Mouse (Mus musculus): ENCODE data around the gene Tenm1. TPM values are rescaled to one million over a fixed set of nuclear protein-coding genes. Genes with fewer than 3 reads are reported as not detected.

The Tenm1 gene
- total and polyA plus RNA-seq, 3 experiments = 0.16 TPM; not detected in 2

- TF ChIP-seq GATA2 (IDR thresholded peaks at IDR 0.05; ENCODE audit: borderline replicate concordance, low read depth, low read length) (no peak), POLR2AphosphoS5 (IDR thresholded peaks at IDR 0.05; ENCODE audit: insufficient replicate concordance, low read depth, low read length) (no peak), GATA1 (IDR thresholded peaks at IDR 0.05; ENCODE audit: borderline replicate concordance, low read length) (no peak), CTCF (IDR thresholded peaks at IDR 0.05; ENCODE audit: low read depth, low read length) (no peak), TAL1 (conservative IDR thresholded peaks at IDR 0.05; ENCODE audit: low read depth, low read length) (no peak)
- Histone ChIP-seq H3K27me3 (ENCODE audit: insufficient read depth, low read length) (no peaks in the 10 kb centered on the region), H3K36me3 (replicated peaks) (no peaks in the 10 kb centered on the region), H3K4me1 (ENCODE audit: insufficient read depth, low read depth, low read length) (peaks cover 2% of the 10 kb centered on the region; the same call in 1 of the 2 replicates), H3K4me3 (ENCODE audit: low read depth, low read length) (no peak overlapping the region), H3K9me3 (replicated peaks) (no peaks in the 10 kb centered on the region)
- DNase-seq (ENCODE audit: low spot score) (no peak), ATAC-seq (ENCODE audit: extremely low read depth, insufficient number of reproducible peaks, low FRiP score, poor library complexity, severe bottlenecking) (no peak)
Observed at GRCm38 (mm10) chrX:42545076-42545475, 883.9 kb downstream of the Tenm1 start.

- no peak for TF ChIP-seq GATA1 (IDR thresholded peaks at IDR 0.05; ENCODE audit: borderline replicate concordance, low read length)
- TF ChIP-seq CTCF (IDR thresholded peaks at IDR 0.05; ENCODE audit: low read depth, low read length) = no peak
- Histone ChIP-seq H3K36me3 (replicated peaks) (no peaks in the 10 kb centered on the region), H3K9me3 (replicated peaks) (no peaks in the 10 kb centered on the region), H3K4me1 (ENCODE audit: insufficient read depth, low read depth, low read length) (peaks cover 2% of the 10 kb centered on the region; the same call in 1 of the 2 replicates), H3K27me3 (ENCODE audit: insufficient read depth, low read length) (no peaks in the 10 kb centered on the region), H3K4me3 (ENCODE audit: low read depth, low read length) (no peak overlapping the region; the same call in 1 of the 2 replicates)
- ATAC-seq (ENCODE audit: extremely low read depth, insufficient number of reproducible peaks, low FRiP score, poor library complexity, severe bottlenecking) = peak; percentile 40
- DNase-seq (ENCODE audit: low spot score) = no peak
Observed at GRCm38 (mm10) chrX:42540756-42541053, 888.2 kb downstream of the Tenm1 start.

DNA sequence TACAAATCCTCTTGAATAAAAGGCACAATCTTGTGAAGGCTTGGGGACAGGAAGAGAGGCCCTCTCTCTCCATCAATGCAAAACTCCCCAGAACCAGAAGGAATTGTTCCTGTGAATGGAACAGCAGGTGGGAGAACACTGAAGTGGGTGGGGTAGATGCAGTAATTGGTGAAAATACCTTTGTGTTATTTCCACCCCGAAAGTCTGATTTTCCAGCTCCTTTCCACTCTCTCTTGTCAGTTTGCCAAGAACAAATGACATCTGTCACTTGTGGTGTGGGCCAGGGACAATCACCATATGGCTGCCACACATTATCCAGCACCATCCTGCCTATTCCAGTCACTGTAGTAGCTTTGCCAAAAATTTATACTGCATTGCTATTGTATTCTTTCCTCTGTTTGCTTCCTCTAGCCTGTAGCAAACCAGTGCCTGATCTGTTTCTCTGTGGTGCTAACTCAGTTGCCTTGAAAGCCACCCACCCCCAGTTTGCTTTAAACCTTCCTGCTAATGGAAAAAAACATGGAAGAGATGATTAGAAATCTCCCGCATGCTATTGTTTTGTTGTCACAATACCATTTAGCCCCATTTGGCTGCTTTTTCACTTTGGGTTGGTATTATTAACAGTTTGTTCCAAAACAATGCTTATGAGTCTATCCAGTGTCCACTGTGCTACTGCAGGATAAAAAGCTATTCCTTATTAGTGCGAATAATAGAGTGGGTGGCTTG is 888.7 kb downstream of the Tenm1 start:
- Histone ChIP-seq H3K36me3 (replicated peaks) (no peaks in the 10 kb centered on the region), H3K27me3 (ENCODE audit: insufficient read depth, low read length) (no peaks in the 10 kb centered on the region), H3K4me1 (ENCODE audit: insufficient read depth, low read depth, low read length) (peaks cover 2% of the 10 kb centered on the region; the same call in 1 of the 2 replicates), H3K9me3 (replicated peaks) (no peaks in the 10 kb centered on the region), H3K4me3 (ENCODE audit: low read depth, low read length) (no peak overlapping the region; the same call in 1 of the 2 replicates)
- TF ChIP-seq GATA1 (IDR thresholded peaks at IDR 0.05; ENCODE audit: borderline replicate concordance, low read length) (no peak), GATA2 (IDR thresholded peaks at IDR 0.05; ENCODE audit: borderline replicate concordance, low read depth, low read length) (no peak), POLR2AphosphoS5 (IDR thresholded peaks at IDR 0.05; ENCODE audit: insufficient replicate concordance, low read depth, low read length) (no peak), CTCF (IDR thresholded peaks at IDR 0.05; ENCODE audit: low read depth, low read length) (no peak), TAL1 (conservative IDR thresholded peaks at IDR 0.05; ENCODE audit: low read depth, low read length) (no peak)
- ATAC-seq (ENCODE audit: extremely low read depth, insufficient number of reproducible peaks, low FRiP score, poor library complexity, severe bottlenecking) (no peak), DNase-seq (ENCODE audit: low spot score) (no peak)

GRCm38 (mm10) chrX:42530703-42531102 is 898.2 kb downstream of the Tenm1 start:
- H3K4me1 ChIP-seq (ENCODE audit: insufficient read depth, low read depth, low read length) = no peaks in the 10 kb centered on the region
- no peak for ATAC-seq (ENCODE audit: extremely low read depth, insufficient number of reproducible peaks, low FRiP score, poor library complexity, severe bottlenecking)
- no peaks in the 10 kb centered on the region for H3K9me3 ChIP-seq (replicated peaks)
- no peak for DNase-seq (ENCODE audit: low spot score)
- H3K27me3 ChIP-seq (ENCODE audit: insufficient read depth, low read length) = no peaks in the 10 kb centered on the region
- no peak overlapping the region for H3K4me3 ChIP-seq (ENCODE audit: low read depth, low read length)
- TF ChIP-seq GATA1 (IDR thresholded peaks at IDR 0.05; ENCODE audit: borderline replicate concordance, low read length) (no peak), CTCF (IDR thresholded peaks at IDR 0.05; ENCODE audit: low read depth, low read length) (no peak), TAL1 (conservative IDR thresholded peaks at IDR 0.05; ENCODE audit: low read depth, low read length) (no peak), GATA2 (IDR thresholded peaks at IDR 0.05; ENCODE audit: borderline replicate concordance, low read depth, low read length) (no peak), POLR2AphosphoS5 (IDR thresholded peaks at IDR 0.05; ENCODE audit: insufficient replicate concordance, low read depth, low read length) (no peak)
- no peaks in the 10 kb centered on the region for H3K36me3 ChIP-seq (replicated peaks)

DNA sequence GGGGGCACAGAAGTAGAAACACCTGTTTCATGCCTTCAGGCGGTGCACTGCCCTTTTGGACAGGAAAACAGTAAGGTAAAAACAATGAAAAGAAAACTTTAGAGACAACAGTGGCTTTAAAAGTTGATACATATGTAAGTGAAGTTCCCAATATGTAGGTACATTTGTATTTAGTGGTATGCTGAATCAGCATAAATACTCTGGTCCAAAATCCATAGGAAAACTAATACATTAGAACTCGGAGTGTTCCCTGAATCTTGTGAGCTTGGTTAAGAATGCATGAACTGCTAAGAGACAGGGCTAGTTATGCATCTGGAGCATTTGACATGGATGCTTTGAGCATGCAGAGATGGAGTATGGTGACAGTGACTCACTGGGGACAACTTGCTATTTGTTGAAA is 906.1 kb downstream of the Tenm1 start:
- H3K4me3 ChIP-seq (ENCODE audit: low read depth, low read length) = no peak overlapping the region
- DNase-seq (ENCODE audit: low spot score) (no peak), ATAC-seq (ENCODE audit: extremely low read depth, insufficient number of reproducible peaks, low FRiP score, poor library complexity, severe bottlenecking) (no peak)
- TF ChIP-seq CTCF (IDR thresholded peaks at IDR 0.05; ENCODE audit: low read depth, low read length) (no peak), POLR2AphosphoS5 (IDR thresholded peaks at IDR 0.05; ENCODE audit: insufficient replicate concordance, low read depth, low read length) (no peak), GATA1 (IDR thresholded peaks at IDR 0.05; ENCODE audit: borderline replicate concordance, low read length) (no peak), GATA2 (IDR thresholded peaks at IDR 0.05; ENCODE audit: borderline replicate concordance, low read depth, low read length) (no peak), TAL1 (conservative IDR thresholded peaks at IDR 0.05; ENCODE audit: low read depth, low read length) (no peak)
- H3K27me3 ChIP-seq (ENCODE audit: insufficient read depth, low read length) = no peaks in the 10 kb centered on the region
- no peaks in the 10 kb centered on the region for H3K4me1 ChIP-seq (ENCODE audit: insufficient read depth, low read depth, low read length)
- no peaks in the 10 kb centered on the region for H3K36me3 ChIP-seq (replicated peaks)
- no peaks in the 10 kb centered on the region for H3K9me3 ChIP-seq (replicated peaks)

DNA sequence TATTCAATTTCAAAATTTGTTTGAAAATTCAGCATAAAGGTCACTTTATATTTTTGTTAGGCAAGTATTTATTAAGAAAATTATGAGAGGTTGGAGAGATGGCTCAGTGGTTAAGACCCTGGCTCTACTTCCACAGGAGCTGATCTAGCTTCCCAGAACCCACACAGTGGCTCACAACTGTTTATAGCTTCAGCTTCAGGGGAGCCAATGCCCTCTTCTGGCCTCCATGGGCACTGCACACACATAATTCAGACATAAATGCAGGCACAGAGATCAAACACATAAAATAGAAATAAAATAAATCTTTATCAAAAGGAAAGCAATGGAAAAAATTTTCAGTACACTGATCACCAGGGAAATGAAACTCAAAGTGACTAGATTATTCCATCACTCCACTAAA is 916.4 kb downstream of the Tenm1 start:
- ATAC-seq (ENCODE audit: extremely low read depth, insufficient number of reproducible peaks, low FRiP score, poor library complexity, severe bottlenecking) (no peak), DNase-seq (ENCODE audit: low spot score) (no peak)
- H3K4me1 ChIP-seq (ENCODE audit: insufficient read depth, low read depth, low read length) = no peaks in the 10 kb centered on the region
- no peaks in the 10 kb centered on the region for H3K36me3 ChIP-seq (replicated peaks)
- no peaks in the 10 kb centered on the region for H3K9me3 ChIP-seq (replicated peaks)
- TF ChIP-seq POLR2AphosphoS5 (IDR thresholded peaks at IDR 0.05; ENCODE audit: insufficient replicate concordance, low read depth, low read length) (no peak), TAL1 (conservative IDR thresholded peaks at IDR 0.05; ENCODE audit: low read depth, low read length) (no peak), GATA2 (IDR thresholded peaks at IDR 0.05; ENCODE audit: borderline replicate concordance, low read depth, low read length) (no peak)
- peaks cover 3% of the 10 kb centered on the region for H3K27me3 ChIP-seq (ENCODE audit: insufficient read depth, low read length)
- no peak overlapping the region for H3K4me3 ChIP-seq (ENCODE audit: low read depth, low read length)

Data from G1E (cell line).